8 mouse cellular contexts compared by ENCODE assay signal in genomic region chr10:127291881-127292638, GRCm38 (mm10). TPM values are rescaled to one million over a fixed set of nuclear protein-coding genes. Genes with fewer than 3 reads are reported as not detected.
A peak's percentile ranks its signal among the peaks of the same experiment; 100 is the strongest.
DNase-seq lines count a peak whose midpoint lies in the region; ATAC-seq and TF ChIP-seq lines count a peak whose summit lies in the region.

No protein-coding gene starts in this region.

- H3K36me3 ChIP-seq in lung, postnatal 0 days (ENCODE audit: insufficient read depth, low read length), result peaks cover 22% of the 10 kb centered on the region
- peaks cover 41% of the 10 kb centered on the region for H3K36me3 ChIP-seq in embryonic facial prominence, embryonic 14.5 days (ENCODE audit: control insufficient read depth, insufficient read depth, low read length)
- H3K36me3 ChIP-seq in limb, embryonic 11.5 days (ENCODE audit: control insufficient read depth, insufficient read depth, low read length), result peaks cover 24% of the 10 kb centered on the region
- H3K36me3 ChIP-seq in neural tube, embryonic 15.5 days, result peaks cover 33% of the 10 kb centered on the region

- no peaks in the 10 kb centered on the region for H3K9me3 ChIP-seq in lung, postnatal 0 days (ENCODE audit: low read length)
- no peaks in the 10 kb centered on the region for H3K9me3 ChIP-seq in embryonic facial prominence, embryonic 14.5 days (ENCODE audit: control insufficient read depth, low read length)
- H3K9me3 ChIP-seq in limb, embryonic 11.5 days (ENCODE audit: control insufficient read depth, low read length), result no peaks in the 10 kb centered on the region
- no peaks in the 10 kb centered on the region for H3K9me3 ChIP-seq in neural tube, embryonic 15.5 days (replicated peaks)

- H3K4me3 ChIP-seq in lung, postnatal 0 days (ENCODE audit: low read depth, low read length), result peak overlapping the region; percentile 74
- H3K4me3 ChIP-seq in embryonic facial prominence, embryonic 14.5 days (ENCODE audit: low read depth, low read length), result peak overlapping the region; percentile 59
- H3K4me3 ChIP-seq in limb, embryonic 11.5 days (ENCODE audit: low read depth, low read length), result peak overlapping the region; percentile 67; the same call in 1 of the 2 replicates
- H3K4me3 ChIP-seq in neural tube, embryonic 15.5 days (replicated peaks), result peak overlapping the region; percentile 65

- peak; percentile 12 for DNase-seq in lung, postnatal 0 days (ENCODE audit: low spot score)
- no peak for DNase-seq in lung, postnatal 14 days
- no peak for DNase-seq in embryonic facial prominence, embryonic 14.5 days (ENCODE audit: low spot score)
- DNase-seq in limb, embryonic 11.5 days (ENCODE audit: low spot score), result no peak
- DNase-seq in ovary, adult 18-20 months (ENCODE audit: low spot score), result no peak
- DNase-seq in cerebellum, postnatal 25 days, result no peak
- DNase-seq in yolk sac, embryonic 10.5 days (ENCODE audit: low spot score), result no peak

- no peak overlapping the region for H3K27ac ChIP-seq in lung, postnatal 0 days (ENCODE audit: low read length)
- H3K27ac ChIP-seq in embryonic facial prominence, embryonic 14.5 days (replicated peaks; ENCODE audit: low read depth, low read length), result peak overlapping the region; percentile 16; the same call in 1 of the 2 replicates
- no peak overlapping the region for H3K27ac ChIP-seq in limb, embryonic 11.5 days (replicated peaks; ENCODE audit: low read depth, low read length)
- H3K27ac ChIP-seq in neural tube, embryonic 15.5 days (replicated peaks), result peak overlapping the region; percentile 98; the same call in 1 of the 2 replicates

- H3K4me1 ChIP-seq in lung, postnatal 0 days (ENCODE audit: insufficient read depth, low read depth, low read length), result peaks cover 23% of the 10 kb centered on the region
- H3K4me1 ChIP-seq in embryonic facial prominence, embryonic 14.5 days (ENCODE audit: control insufficient read depth, insufficient read depth, low read length), result peaks cover 21% of the 10 kb centered on the region
- peaks cover 19% of the 10 kb centered on the region for H3K4me1 ChIP-seq in limb, embryonic 11.5 days (ENCODE audit: control insufficient read depth, insufficient read depth, low read length)
- peaks cover 43% of the 10 kb centered on the region for H3K4me1 ChIP-seq in neural tube, embryonic 15.5 days

- no peak for ATAC-seq in lung, postnatal 0 days
- ATAC-seq in embryonic facial prominence, embryonic 14.5 days (ENCODE audit: low read depth), result no peak
- no peak for ATAC-seq in limb, embryonic 11.5 days (ENCODE audit: insufficient number of reproducible peaks, low FRiP score, low TSS enrichment, low read depth)
- ATAC-seq in neural tube, embryonic 15.5 days (ENCODE audit: low FRiP score), result no peak

- H3K4me2 ChIP-seq in lung, postnatal 0 days (replicated peaks; ENCODE audit: low read depth, low read length), result peak overlapping the region; percentile 69
- peak overlapping the region; percentile 95 for H3K4me2 ChIP-seq in embryonic facial prominence, embryonic 14.5 days (ENCODE audit: low read depth, low read length)
- H3K4me2 ChIP-seq in limb, embryonic 11.5 days (ENCODE audit: low read depth, severe bottlenecking), result peak overlapping the region; percentile 53; the same call in 1 of the 2 replicates
- peak overlapping the region; percentile 83 for H3K4me2 ChIP-seq in neural tube, embryonic 15.5 days

- H3K27me3 ChIP-seq in lung, postnatal 0 days (replicated peaks; ENCODE audit: insufficient read depth, low read length), result no peaks in the 10 kb centered on the region
- H3K27me3 ChIP-seq in embryonic facial prominence, embryonic 14.5 days (replicated peaks; ENCODE audit: control insufficient read depth, insufficient read depth, low read length), result no peaks in the 10 kb centered on the region
- H3K27me3 ChIP-seq in limb, embryonic 11.5 days (ENCODE audit: control insufficient read depth, insufficient read depth, low read length), result no peaks in the 10 kb centered on the region
- H3K27me3 ChIP-seq in neural tube, embryonic 15.5 days (replicated peaks), result no peaks in the 10 kb centered on the region

- no peak for TF ChIP-seq EP300 in lung, postnatal 0 days (IDR thresholded peaks at IDR 0.05)

- WGBS in lung, postnatal 0 days, result 15% methylated on average over 5 of the region's 5 CpGs
- WGBS in embryonic facial prominence, embryonic 14.5 days, result 48% methylated on average over 5 of the region's 5 CpGs
- WGBS in limb, embryonic 11.5 days, result 63% methylated on average over 5 of the region's 5 CpGs
- 51% methylated on average over 5 of the region's 5 CpGs for WGBS in neural tube, embryonic 15.5 days

- TF ChIP-seq CTCF in lung, postnatal 0 days (IDR thresholded peaks at IDR 0.05), result no peak

- 0 out of 2 replicates have a peak overlapping the region, but pooled peaks have one; percentile 0 for H3K9ac ChIP-seq in lung, postnatal 0 days (replicated peaks; ENCODE audit: low read depth)
- peak overlapping the region; percentile 68 for H3K9ac ChIP-seq in embryonic facial prominence, embryonic 14.5 days (ENCODE audit: low read depth, low read length)
- no peak overlapping the region for H3K9ac ChIP-seq in limb, embryonic 11.5 days (ENCODE audit: low read length)
- peak overlapping the region; percentile 69 for H3K9ac ChIP-seq in neural tube, embryonic 15.5 days (replicated peaks)

RNA-seq across cellular contexts. Expression of gene Mbd6, which starts 3.2 kb away (rescaled TPM):
- polyA plus RNA-seq in lung, postnatal 0 days (2015; fragmentation: Nextera tagmentation; extraction: Ambion mirVana), result 13.5 and 14.2 TPM in 2 replicates
- polyA plus RNA-seq in embryonic facial prominence, embryonic 14.5 days (2014; fragmentation: Nextera tagmentation; extraction: Ambion mirVana), result 15.8 and 17.6 TPM in 2 replicates
- polyA plus RNA-seq in limb, embryonic 11.5 days (2014; fragmentation: Nextera tagmentation; extraction: Ambion mirVana), result 17.0 and 17.2 TPM in 2 replicates
- 16.4 and 18.3 TPM in 2 replicates for polyA plus RNA-seq in neural tube, embryonic 15.5 days (2015; fragmentation: Nextera tagmentation; extraction: Ambion mirVana)

RNA-seq across cellular contexts. Expression of gene Mars, which starts 19.5 kb away (rescaled TPM):
- polyA plus RNA-seq in lung, postnatal 0 days (2015; fragmentation: Nextera tagmentation; extraction: Ambion mirVana), result 61.1 and 63.1 TPM in 2 replicates
- polyA plus RNA-seq in embryonic facial prominence, embryonic 14.5 days (2014; fragmentation: Nextera tagmentation; extraction: Ambion mirVana), result 106 and 108 TPM in 2 replicates
- 167 and 170 TPM in 2 replicates for polyA plus RNA-seq in limb, embryonic 11.5 days (2014; fragmentation: Nextera tagmentation; extraction: Ambion mirVana)
- 108 and 115 TPM in 2 replicates for polyA plus RNA-seq in neural tube, embryonic 15.5 days (2015; fragmentation: Nextera tagmentation; extraction: Ambion mirVana)

RNA-seq across cellular contexts. Expression of gene Dctn2, which starts 25.9 kb away (rescaled TPM):
- 198 and 204 TPM in 2 replicates for polyA plus RNA-seq in lung, postnatal 0 days (2015; fragmentation: Nextera tagmentation; extraction: Ambion mirVana)
- 166 and 186 TPM in 2 replicates for polyA plus RNA-seq in embryonic facial prominence, embryonic 14.5 days (2014; fragmentation: Nextera tagmentation; extraction: Ambion mirVana)
- 160 and 170 TPM in 2 replicates for polyA plus RNA-seq in limb, embryonic 11.5 days (2014; fragmentation: Nextera tagmentation; extraction: Ambion mirVana)
- polyA plus RNA-seq in neural tube, embryonic 15.5 days (2015; fragmentation: Nextera tagmentation; extraction: Ambion mirVana), result 304 and 335 TPM in 2 replicates

RNA-seq across cellular contexts. Expression of gene Kif5a, which starts 28.9 kb away (rescaled TPM):
- 0.12 and 0.25 TPM in 2 replicates for polyA plus RNA-seq in lung, postnatal 0 days (2015; fragmentation: Nextera tagmentation; extraction: Ambion mirVana)
- 13.7 and 14.6 TPM in 2 replicates for polyA plus RNA-seq in embryonic facial prominence, embryonic 14.5 days (2014; fragmentation: Nextera tagmentation; extraction: Ambion mirVana)
- 2.1 and 3.8 TPM in 2 replicates for polyA plus RNA-seq in limb, embryonic 11.5 days (2014; fragmentation: Nextera tagmentation; extraction: Ambion mirVana)
- 97.3 and 113 TPM in 2 replicates for polyA plus RNA-seq in neural tube, embryonic 15.5 days (2015; fragmentation: Nextera tagmentation; extraction: Ambion mirVana)

RNA-seq across cellular contexts. Expression of gene Arhgap9, which starts 29.7 kb away (rescaled TPM):
- 8.5 TPM in 2 replicates for polyA plus RNA-seq in lung, postnatal 0 days (2015; fragmentation: Nextera tagmentation; extraction: Ambion mirVana)
- 3.7 and 4.4 TPM in 2 replicates for polyA plus RNA-seq in embryonic facial prominence, embryonic 14.5 days (2014; fragmentation: Nextera tagmentation; extraction: Ambion mirVana)
- polyA plus RNA-seq in limb, embryonic 11.5 days (2014; fragmentation: Nextera tagmentation; extraction: Ambion mirVana), result 5.3 and 5.5 TPM in 2 replicates
- 0.88 and 13.1 TPM in 2 replicates for polyA plus RNA-seq in neural tube, embryonic 15.5 days (2015; fragmentation: Nextera tagmentation; extraction: Ambion mirVana)

Comparison
In these comparisons a context has a peak if more than half of its experiments do, and no peak if none do; other contexts are left out.
1. H3K27ac ChIP-seq: peak in embryonic facial prominence, embryonic 14.5 days (single experiment) and neural tube, embryonic 15.5 days (single experiment); none in lung, postnatal 0 days (single experiment) and limb, embryonic 11.5 days (single experiment).
2. Peak in every context shown above with its lines, with median percentiles within 50 percentile points of each other: H3K4me2 ChIP-seq and H3K4me3 ChIP-seq.